Mouse (Mus musculus) adrenal gland, postnatal 36 days (tissue): ENCODE measurements around the gene Moxd1. TPM values are rescaled to one million over a fixed set of nuclear protein-coding genes. Genes with fewer than 3 reads are reported as not detected.
A peak's percentile ranks its signal among the peaks of the same experiment; 100 is the strongest.
"Not testable (repeated sequence)": the region's sequence is repeated elsewhere in the genome, so short reads cannot be mapped to it uniquely, and the experiment has no call there.

Source experiments
- DNase-seq, 2 experiments: peaks; one replicate each; pipeline ENCODE4 v3.0.0; 2021; ENCODE audit warnings: mixed read lengths in 1 of 2
- total RNA-seq, 2 experiments: library from RNA; stranded (reverse); gene quantifications; 2 replicates each; pipeline ENCODE4 v1.2.3; 2021

The Moxd1 gene
- total RNA-seq, 2 experiments from 2014 or later, result 0.10 to 0.36 TPM

DNA sequence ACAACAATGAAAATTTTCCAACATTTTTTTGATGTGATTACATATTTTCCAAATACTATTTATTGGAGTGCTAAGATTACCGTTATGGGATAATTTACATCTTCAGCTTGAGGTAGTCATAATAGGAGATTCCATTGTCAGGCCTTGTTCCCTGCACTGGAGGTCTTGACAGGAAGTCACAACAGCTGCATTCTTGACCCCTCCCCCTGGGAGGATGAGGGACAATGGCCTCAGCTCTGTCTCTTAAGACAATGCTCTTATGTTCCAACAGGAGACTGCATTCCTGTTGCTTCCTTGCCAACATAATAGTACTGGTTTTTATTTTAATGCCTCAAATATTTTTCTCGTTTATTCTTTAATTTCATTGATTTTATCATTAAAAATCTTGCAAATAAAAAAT, 44.2 kb downstream of the Moxd1 start:
- no peak for DNase-seq

DNA sequence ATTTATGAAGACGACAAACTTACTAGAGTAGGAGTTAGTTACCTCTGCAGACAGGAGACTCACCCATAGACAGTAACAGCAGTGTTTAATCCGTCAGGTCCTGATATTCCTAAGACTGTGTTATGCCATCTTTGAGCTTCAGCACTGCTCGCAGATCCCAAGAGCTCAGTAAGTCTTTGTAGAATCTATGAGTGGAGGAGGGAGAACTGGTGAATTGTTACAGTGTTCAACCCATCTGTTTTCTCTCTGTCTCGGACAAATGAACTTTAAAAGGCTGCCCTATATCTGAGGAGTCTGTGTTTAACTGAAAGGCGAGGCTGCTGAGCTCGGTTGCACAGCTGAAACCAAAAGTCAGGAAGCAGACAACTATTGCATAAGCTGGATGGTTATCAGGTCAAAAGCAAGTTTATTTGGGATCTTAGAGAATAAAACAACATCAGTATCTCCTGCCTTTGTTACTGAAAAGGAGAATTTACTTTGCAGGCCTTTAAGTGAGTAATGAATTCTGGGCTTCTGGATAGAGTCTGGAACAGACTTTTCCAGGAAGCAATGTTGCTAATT, 47.8 kb downstream of the Moxd1 start:
- DNase-seq, result no peak

- DNase-seq, result no peak
Observed at GRCm38 (mm10) chr10:24276211-24276610, 52.9 kb downstream of the Moxd1 start.

- DNase-seq, result no peak
Observed at GRCm38 (mm10) chr10:24282650-24283049, 59.3 kb downstream of the Moxd1 start.

DNA sequence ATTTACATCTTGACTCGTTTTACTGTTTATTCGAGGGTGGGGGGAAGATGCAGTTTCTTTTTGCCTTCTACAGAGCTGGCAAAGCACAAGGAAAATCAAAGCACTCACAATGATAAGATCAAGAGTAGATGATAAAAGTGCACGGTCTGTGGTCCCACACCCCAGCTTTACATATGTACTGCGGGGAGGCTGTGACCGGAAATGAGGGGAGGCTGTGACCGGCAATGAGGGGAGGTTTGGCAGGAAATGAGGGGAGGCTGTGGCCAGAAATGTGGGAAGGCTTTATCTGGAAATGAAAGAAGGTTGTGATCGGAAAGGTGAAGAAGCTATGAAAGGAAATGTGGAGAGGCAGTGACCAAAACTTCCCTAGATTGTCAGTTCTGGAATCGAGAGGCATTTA, 68.3 kb downstream of the Moxd1 start:
- DNase-seq, result no peak

DNA sequence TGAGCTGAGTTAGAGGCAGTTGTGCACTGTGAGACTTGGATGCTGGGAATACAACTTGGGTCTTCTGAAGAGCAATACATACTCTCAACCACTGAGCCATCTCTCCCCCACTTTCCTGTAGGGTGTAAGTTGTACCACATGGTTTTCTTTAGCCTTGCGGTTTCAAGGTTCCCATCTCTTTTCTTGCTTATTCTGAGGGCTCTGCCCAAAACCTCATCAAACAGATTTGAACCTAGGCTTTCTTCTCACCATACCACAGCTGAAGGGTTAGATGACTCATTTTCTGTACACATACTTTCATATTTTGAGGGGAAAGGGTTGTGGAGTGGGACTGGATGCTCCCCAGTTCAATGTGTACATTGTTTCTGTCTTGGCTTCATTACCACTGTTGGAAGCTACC, 69.4 kb downstream of the Moxd1 start:
- no peak for DNase-seq

DNA sequence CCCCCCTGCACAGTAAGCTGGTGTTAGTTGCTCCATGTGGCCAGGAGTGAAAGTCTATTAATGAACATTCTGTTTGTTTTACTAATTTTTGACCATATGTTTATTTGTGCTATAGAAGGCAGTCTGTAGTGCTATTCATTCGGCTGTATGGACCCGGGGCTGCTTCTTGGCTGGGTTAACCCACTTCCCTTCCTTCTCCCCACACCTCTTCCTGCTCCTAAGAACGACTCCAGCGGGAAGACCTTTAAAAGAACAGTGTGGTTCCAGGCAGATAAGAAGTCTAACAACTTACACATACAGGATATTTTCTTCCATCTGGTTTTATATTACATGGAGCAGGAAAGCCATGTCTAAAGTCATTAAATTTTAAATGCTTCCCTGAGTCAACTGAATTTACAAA, 73.3 kb downstream of the Moxd1 start:
- DNase-seq, result no peak

DNA sequence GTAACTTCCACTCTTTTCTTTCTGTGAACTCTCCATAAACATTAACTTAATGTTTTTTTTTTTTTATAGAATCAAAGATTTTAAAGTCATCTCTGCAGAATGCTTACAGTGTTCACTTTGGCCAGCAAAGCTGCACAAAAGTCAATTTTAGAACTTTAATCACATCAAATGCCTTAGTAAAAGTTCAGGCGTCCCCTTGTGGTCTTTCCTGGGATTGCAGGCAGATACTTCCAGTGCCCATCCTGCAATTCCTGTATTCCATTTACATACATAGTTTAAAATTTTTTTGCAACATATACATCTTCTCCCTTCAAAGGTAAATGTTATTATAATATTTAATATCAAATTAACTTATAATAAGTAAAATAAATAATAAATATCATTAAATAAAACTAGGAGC, 74.5 kb downstream of the Moxd1 start:
- DNase-seq, result peak; percentile 29 to 38

GRCm38 (mm10) chr10:24298260-24299244, 75.2 kb downstream of the Moxd1 start:
- DNase-seq, result peak; percentile 56 to 60

DNA sequence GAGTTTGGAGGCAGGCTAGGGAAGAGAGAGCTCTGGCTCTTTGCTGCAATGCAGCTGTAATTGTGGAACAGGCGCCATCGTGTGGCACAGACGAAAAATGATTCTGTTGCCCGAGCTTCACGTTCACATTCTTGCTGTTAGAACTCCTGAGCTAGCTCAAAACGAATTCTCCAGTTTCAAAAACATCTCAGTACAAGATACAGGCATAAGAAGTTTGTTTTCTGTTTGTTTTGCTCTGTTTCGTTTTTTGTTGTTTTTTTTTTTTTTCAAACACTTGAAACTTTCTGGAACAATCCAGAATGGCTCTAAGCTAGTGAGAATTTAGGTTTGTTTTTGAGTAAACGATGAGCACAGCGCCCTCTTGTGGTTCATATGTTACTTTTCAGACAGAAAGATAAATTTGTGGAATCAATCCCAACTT, 88.9 kb downstream of the Moxd1 start:
- DNase-seq, result peak; percentile 72 to 76

DNA sequence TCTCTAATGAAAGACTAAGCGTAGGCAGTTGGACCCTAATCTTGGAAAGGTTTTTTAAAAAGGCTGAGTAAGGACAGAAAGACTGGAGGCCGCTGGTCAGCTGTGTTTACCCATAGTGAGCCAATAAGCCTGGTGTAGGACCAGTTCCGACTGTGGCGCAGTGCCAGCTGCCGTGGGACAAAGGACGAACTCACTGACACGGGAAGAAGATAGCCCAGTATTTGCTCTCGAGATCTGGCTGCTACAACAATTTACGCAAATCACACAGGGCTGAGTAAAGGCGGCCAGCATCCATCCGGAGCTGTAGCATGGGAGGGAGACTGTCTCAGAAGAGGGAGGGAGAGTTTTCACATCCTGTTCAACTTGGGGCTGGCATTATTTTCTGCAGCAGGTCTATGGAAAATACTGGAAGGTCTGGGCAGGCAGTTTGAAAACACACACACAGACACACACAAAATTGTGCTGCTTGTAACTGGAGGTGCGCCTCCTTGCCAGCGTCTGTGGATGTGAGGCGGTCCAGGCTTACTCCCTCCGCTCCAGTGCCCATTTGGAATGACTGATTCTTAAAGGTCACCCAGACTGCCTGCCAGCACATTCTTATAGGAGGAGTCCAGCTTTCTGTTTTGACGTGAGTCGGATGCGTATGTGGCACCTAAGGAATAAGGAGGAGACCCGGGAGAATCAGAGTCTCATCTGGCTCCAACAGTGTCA, 94.0 kb downstream of the Moxd1 start:
- peak; percentile 68 to 78 for DNase-seq

GRCm38 (mm10) chr10:24320326-24320725, 97.0 kb downstream of the Moxd1 start:
- DNase-seq, result no peak

DNA sequence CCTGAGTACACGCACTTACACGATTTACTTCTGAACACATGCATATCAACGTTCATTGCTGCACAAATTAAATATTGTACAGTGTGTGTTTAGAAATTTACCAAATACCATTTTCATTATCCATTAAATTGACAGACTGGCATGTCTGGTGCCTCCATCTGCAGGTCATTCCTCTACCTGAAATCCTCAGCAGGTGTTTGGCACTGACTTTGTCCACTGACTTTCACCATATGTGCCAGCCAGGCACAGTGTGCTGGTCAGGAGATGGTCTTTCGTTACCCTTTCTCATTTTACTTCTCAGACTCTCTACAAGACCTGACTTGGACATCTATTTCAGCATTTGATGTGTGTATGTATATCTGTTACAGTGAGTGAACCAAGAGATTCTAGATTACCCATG, 99.7 kb downstream of the Moxd1 start:
- no peak for DNase-seq

DNA sequence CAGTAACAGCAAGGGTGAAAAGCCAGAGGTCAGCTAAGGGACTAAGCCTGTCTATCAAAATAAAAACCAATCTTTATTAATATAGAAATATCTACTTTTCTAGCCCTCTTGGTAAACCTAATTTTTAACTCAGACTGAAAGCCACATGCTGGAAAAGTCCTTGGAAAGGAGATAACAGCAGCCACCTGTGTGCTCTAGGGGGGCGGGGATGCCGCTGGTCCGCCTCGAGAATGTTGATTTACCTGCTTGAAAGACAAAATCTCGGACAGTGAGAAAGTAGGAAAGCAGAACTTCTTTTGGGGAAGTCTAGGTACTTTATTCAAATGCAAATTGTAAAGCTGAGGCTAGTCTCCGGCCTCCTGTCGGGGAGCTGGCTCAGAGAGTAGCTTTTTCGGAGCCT, 103.9 kb downstream of the Moxd1 start:
- not testable (repeated sequence) for DNase-seq

DNA sequence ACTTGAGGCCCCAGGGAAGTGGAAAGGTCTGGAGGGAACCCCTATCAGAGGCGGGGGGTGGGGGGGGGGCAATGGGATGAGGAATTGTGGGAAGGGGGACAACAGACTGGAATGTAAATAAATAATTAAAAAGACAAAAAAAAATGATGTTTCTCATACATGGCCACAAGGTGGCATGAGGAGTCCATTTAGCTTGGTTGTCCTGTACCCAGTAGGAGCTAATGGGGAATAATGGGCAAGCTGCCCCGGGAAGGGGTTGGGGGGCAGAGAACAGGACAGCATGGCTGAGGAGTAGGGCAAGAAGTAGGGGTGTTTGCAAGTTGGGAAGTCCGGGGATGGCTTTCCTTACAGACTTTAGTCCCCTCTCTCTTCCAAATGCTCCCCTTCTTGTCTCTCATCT, 109.5 kb downstream of the Moxd1 start:
- DNase-seq, result no peak

- no peak for DNase-seq
Observed at GRCm38 (mm10) chr10:24339593-24340143, 116.4 kb downstream of the Moxd1 start.

DNA sequence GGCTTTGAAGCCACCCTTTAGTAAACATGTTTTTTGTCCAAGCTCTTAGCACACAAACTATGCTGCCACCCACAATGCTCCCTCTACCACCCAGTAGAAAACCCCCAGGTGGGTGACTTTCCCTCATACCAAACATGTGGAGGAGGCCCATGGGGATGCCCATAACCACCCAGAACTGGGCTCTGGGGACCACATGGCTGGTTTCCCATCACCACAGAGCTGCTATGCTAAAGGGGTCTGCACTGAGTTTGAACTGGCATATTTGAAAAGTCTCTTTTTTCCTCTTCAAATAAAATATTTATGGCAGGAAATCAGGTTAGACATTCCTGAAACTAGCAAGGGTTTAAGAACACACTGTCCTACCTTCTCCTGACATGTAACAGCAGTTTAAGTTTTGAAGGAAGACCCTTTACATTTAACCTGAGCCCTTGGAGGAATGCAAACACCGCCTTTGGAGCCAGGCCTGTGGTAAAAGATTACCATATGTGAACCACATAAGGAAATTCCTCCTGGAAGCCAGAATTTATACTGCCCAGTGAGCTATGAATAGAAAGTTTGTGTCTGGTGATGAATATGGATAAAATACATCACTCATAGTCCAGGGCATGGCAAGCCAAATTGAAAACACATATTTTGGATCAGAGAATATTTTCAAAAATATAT, 117.4 kb downstream of the Moxd1 start:
- DNase-seq, result no peak

- no peak for DNase-seq
Observed at GRCm38 (mm10) chr10:24341214-24341589, 117.9 kb downstream of the Moxd1 start.

DNA sequence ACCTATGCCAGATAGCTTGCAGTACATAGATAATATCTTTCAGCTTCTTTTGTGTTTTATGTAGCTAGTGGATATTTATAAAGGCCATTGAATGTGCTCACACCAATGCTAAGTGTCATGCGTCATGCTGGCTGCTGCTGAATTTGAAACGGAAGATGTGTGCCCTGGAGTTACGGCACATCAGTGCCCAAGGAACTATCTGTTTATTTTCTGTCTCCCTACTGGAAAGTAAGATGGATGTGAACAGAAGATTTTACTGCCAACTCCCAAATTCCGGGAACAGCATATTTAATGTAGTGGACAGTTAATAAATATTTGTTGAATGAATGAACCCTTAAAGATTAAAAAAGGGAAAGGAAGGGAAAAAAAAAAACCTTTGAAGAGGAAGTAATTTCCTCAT, 119.8 kb downstream of the Moxd1 start:
- DNase-seq, result no peak
